Mouse (Mus musculus) forebrain, embryonic 11.5 days (tissue): Measurements from ENCODE around the gene Gm9945. TPM values are rescaled to one million over a fixed set of nuclear protein-coding genes. Genes with fewer than 3 reads are reported as not detected.

ENCODE experiments used
- ATAC-seq: fragments of 200-750 bp; cut with Nextera tagmentation; replicated peaks from 2 replicates; pipeline ENCODE4 v1.8.0; 2017; ENCODE audit warnings: moderate TSS enrichment; ENCODE audit not compliant: low FRiP score
- DNase-seq: peaks from one replicate; pipeline ENCODE4 v3.0.0-alpha.2; 2017; ENCODE audit warnings: low spot score
- H3K27ac ChIP-seq: fragments of 300-500 bp; sonication (generic); 2 replicates; pipeline ENCODE4 v1.5.1; 2014; ENCODE audit warnings: low read depth, low read length
- H3K27me3 ChIP-seq: fragments of 300-500 bp; sonication (generic); 2 replicates; pipeline ENCODE4 v1.6.1; 2014; ENCODE audit warnings: mild to moderate bottlenecking, low read length, mixed read lengths; ENCODE audit not compliant: control insufficient read depth, insufficient read depth
- H3K36me3 ChIP-seq: fragments of 300-500 bp; sonication (generic); 2 replicates; pipeline ENCODE4 v1.6.1; 2014; ENCODE audit warnings: mild to moderate bottlenecking, low read length, moderate library complexity, mixed read lengths; ENCODE audit not compliant: control insufficient read depth, insufficient read depth
- H3K4me1 ChIP-seq: fragments of 300-500 bp; sonication (generic); replicated peaks from 2 replicates; pipeline ENCODE4 v1.6.1; 2014; ENCODE audit warnings: low read length, mixed read lengths; ENCODE audit not compliant: control insufficient read depth, insufficient read depth
- H3K4me2 ChIP-seq: fragments of 300-500 bp; sonication (generic); 2 replicates; pipeline ENCODE4 v1.6.1; 2014; ENCODE audit warnings: low read depth, mild to moderate bottlenecking, low read length, moderate library complexity, mixed read lengths; ENCODE audit not compliant: severe bottlenecking
- H3K4me3 ChIP-seq: fragments of 300-500 bp; sonication (generic); 2 replicates; pipeline ENCODE4 v1.5.1; 2014; ENCODE audit warnings: low read depth, low read length
- H3K9ac ChIP-seq: fragments of 300-500 bp; sonication (generic); 2 replicates; pipeline ENCODE4 v1.6.1; 2014; ENCODE audit warnings: low read length
- H3K9me3 ChIP-seq: fragments of 300-500 bp; sonication (generic); 2 replicates; pipeline ENCODE4 v1.6.1; 2016; ENCODE audit warnings: low read length, mixed read lengths; ENCODE audit not compliant: control insufficient read depth
- WGBS: fragments of 180-500 bp; shearing (Covaris S2); extraction: QIAGEN DNeasy Blood & Tissue Kit; methylation state at CpG from one replicate; pipeline ENCODE4 v1.1.7; 2014; 5-methylcytosine and 5-hydroxymethylcytosine counted together
- polyA plus RNA-seq: library from polyadenylated mRNA; unstranded; fragments of >200 nt; fragmentation: Nextera tagmentation; extraction: Ambion mirVana; gene quantifications from 2 replicates; pipeline ENCODE4 v1.2.1, GENCODE M21; 2014

The Gm9945 gene
- polyA plus RNA-seq, 1 experiment from 2014 or later: not detected

GRCm38 (mm10) chr11:53481088-53481730 lies 1.2 kb downstream of the Gm9945 start:
- Histone ChIP-seq H3K9ac (no peak overlapping the region), H3K4me1 (peaks cover 16% of the 10 kb centered on the region), H3K36me3 (no peaks in the 10 kb centered on the region), H3K27me3 (peaks cover 40% of the 10 kb centered on the region), H3K27ac (no peak overlapping the region), H3K4me3 (no peak overlapping the region), H3K9me3 (peaks cover 5% of the 10 kb centered on the region; the same call in 1 of the 2 replicates), H3K4me2 (no peak overlapping the region)
- WGBS: 74% methylated on average over 4 of the region's 4 CpGs
- DNase-seq (no peak), ATAC-seq (no peak)

GRCm38 (mm10) chr11:53483159-53483891 lies 3.4 kb downstream of the Gm9945 start:
- DNase-seq (no peak), ATAC-seq (no peak)
- Histone ChIP-seq H3K4me2 (no peak overlapping the region), H3K4me3 (no peak overlapping the region), H3K4me1 (peaks cover 20% of the 10 kb centered on the region), H3K9ac (no peak overlapping the region), H3K36me3 (no peaks in the 10 kb centered on the region), H3K9me3 (peaks cover 5% of the 10 kb centered on the region; the same call in 1 of the 2 replicates), H3K27me3 (peaks cover 35% of the 10 kb centered on the region), H3K27ac (no peak overlapping the region)
- WGBS: 78% methylated on average over 9 of the region's 9 CpGs

GRCm38 (mm10) chr11:53485719-53486118 lies 5.8 kb downstream of the Gm9945 start:
- 53% methylated on average over 3 of the region's 3 CpGs for WGBS
- ATAC-seq (no peak), DNase-seq (no peak)
- H3K9ac ChIP-seq: no peak overlapping the region
- H3K36me3 ChIP-seq: no peaks in the 10 kb centered on the region
- H3K4me1 ChIP-seq: peaks cover 5% of the 10 kb centered on the region; the same call in 1 of the 2 replicates
- H3K4me2 ChIP-seq: no peak overlapping the region
- H3K4me3 ChIP-seq: no peak overlapping the region
- peaks cover 11% of the 10 kb centered on the region for H3K27me3 ChIP-seq
- H3K9me3 ChIP-seq: no peaks in the 10 kb centered on the region
- no peak overlapping the region for H3K27ac ChIP-seq

GRCm38 (mm10) chr11:53486351-53486750 lies 6.4 kb downstream of the Gm9945 start:
- Histone ChIP-seq H3K27ac (no peak overlapping the region), H3K27me3 (peaks cover 6% of the 10 kb centered on the region)

GRCm38 (mm10) chr11:53486822-53487594 lies 7.0 kb downstream of the Gm9945 start:
- H3K27ac ChIP-seq: no peak overlapping the region
- no peaks in the 10 kb centered on the region for H3K9me3 ChIP-seq
- H3K4me1 ChIP-seq: peaks cover 5% of the 10 kb centered on the region; the same call in 1 of the 2 replicates
- DNase-seq (peak; percentile 61), ATAC-seq (no peak)
- WGBS: 13% methylated on average over 27 of the region's 27 CpGs
- H3K9ac ChIP-seq: peak overlapping the region; percentile 37
- no peak overlapping the region for H3K4me3 ChIP-seq
- peaks cover 5% of the 10 kb centered on the region for H3K27me3 ChIP-seq
- H3K4me2 ChIP-seq: peak overlapping the region; percentile 35; the same call in 1 of the 2 replicates
- no peaks in the 10 kb centered on the region for H3K36me3 ChIP-seq

More at GRCm38 (mm10) chr11:53486351-53486750, 6.4 kb downstream of the Gm9945 start:
- WGBS: 75% methylated on average over 3 of the region's 3 CpGs
- ATAC-seq (no peak), DNase-seq (no peak)
- H3K4me1 ChIP-seq: peaks cover 5% of the 10 kb centered on the region; the same call in 1 of the 2 replicates
- H3K9me3 ChIP-seq: no peaks in the 10 kb centered on the region
- no peaks in the 10 kb centered on the region for H3K36me3 ChIP-seq
- H3K4me2 ChIP-seq: no peak overlapping the region
- no peak overlapping the region for H3K4me3 ChIP-seq
- no peak overlapping the region for H3K9ac ChIP-seq

GRCm38 (mm10) chr11:53489007-53489406 lies 9.0 kb downstream of the Gm9945 start:
- Histone ChIP-seq H3K36me3 (no peaks in the 10 kb centered on the region), H3K4me1 (peaks cover 12% of the 10 kb centered on the region; the same call in 1 of the 2 replicates), H3K4me2 (no peak overlapping the region), H3K4me3 (no peak overlapping the region), H3K9ac (no peak overlapping the region), H3K9me3 (no peaks in the 10 kb centered on the region), H3K27me3 (peaks cover 5% of the 10 kb centered on the region), H3K27ac (no peak overlapping the region)
- ATAC-seq: no peak
- DNase-seq: no peak
- 89% methylated on average over 5 of the region's 5 CpGs for WGBS

- DNase-seq (no peak), ATAC-seq (no peak)
- Histone ChIP-seq H3K9ac (no peak overlapping the region), H3K4me3 (no peak overlapping the region), H3K4me1 (peaks cover 13% of the 10 kb centered on the region; the same call in 1 of the 2 replicates), H3K27ac (no peak overlapping the region), H3K9me3 (no peaks in the 10 kb centered on the region), H3K4me2 (no peak overlapping the region), H3K27me3 (peaks cover 5% of the 10 kb centered on the region), H3K36me3 (no peaks in the 10 kb centered on the region)
- WGBS: 53% methylated on average over 9 of the region's 9 CpGs
These were observed 9.5 kb downstream of the Gm9945 start for GRCm38 (mm10) chr11:53489421-53489820.

- 2% methylated on average over 8 of the region's 8 CpGs for WGBS
- Histone ChIP-seq H3K27ac (peak overlapping the region; percentile 65), H3K9ac (no peak overlapping the region), H3K4me1 (peaks cover 14% of the 10 kb centered on the region; the same call in 1 of the 2 replicates), H3K27me3 (peaks cover 3% of the 10 kb centered on the region), H3K36me3 (no peaks in the 10 kb centered on the region), H3K4me2 (0 out of 2 replicates have a peak overlapping the region, but pooled peaks have one; percentile 1), H3K9me3 (no peaks in the 10 kb centered on the region), H3K4me3 (no peak overlapping the region)
- ATAC-seq: peak; percentile 67
- peak; percentile 78 for DNase-seq
These were observed 12.0 kb downstream of the Gm9945 start for GRCm38 (mm10) chr11:53491954-53492401.
